Mouse (Mus musculus): ENCODE results near the gene Plekhh2. TPM values are rescaled to one million over a fixed set of nuclear protein-coding genes. Genes with fewer than 3 reads are reported as not detected.

Plekhh2 gene
- polyA plus RNA-seq, 1 experiment from 2014 or later: 0.31 TPM

DNA sequence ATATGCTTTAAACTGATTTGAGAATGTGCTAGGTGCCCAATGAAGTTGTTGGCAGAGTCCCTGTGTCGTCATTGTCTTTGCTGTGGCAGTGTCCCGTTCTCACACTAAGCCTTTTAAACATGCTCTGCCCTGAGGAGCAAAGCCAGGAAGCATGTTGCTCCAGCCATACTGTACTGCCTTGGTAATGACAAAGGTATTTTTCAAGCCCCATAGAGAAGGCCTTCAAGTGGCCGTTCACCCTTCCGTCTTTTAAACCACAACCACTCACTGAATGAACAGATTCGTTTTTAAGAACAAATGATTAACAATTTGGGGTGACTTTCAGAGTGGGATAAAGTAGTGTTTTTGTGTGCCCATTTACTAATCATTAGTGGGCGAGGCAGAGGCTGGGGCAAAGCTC, 109.5 kb downstream of the Plekhh2 start:
- no peak overlapping the region for H3K4me3 ChIP-seq (ENCODE audit: low read depth, low read length)
- no peaks in the 10 kb centered on the region for H3K36me3 ChIP-seq (replicated peaks; ENCODE audit: insufficient read depth, low read length)
- no peak for ATAC-seq
- 0 out of 2 replicates have a peak, but pooled peaks cover 2% of the 10 kb centered on the region for H3K4me1 ChIP-seq (ENCODE audit: insufficient read depth)
- H3K27me3 ChIP-seq (ENCODE audit: insufficient read depth, low read length): no peaks in the 10 kb centered on the region
- H3K4me2 ChIP-seq (ENCODE audit: low read depth, low read length): no peak overlapping the region
- no peak overlapping the region for H3K9ac ChIP-seq (replicated peaks)
- H3K9me3 ChIP-seq (ENCODE audit: low read length): no peaks in the 10 kb centered on the region; the same call in 1 of the 2 replicates
- no peak for DNase-seq
- WGBS (ENCODE audit: insufficient replicate concordance): 71% methylated on average over 6 of the region's 6 CpGs
- H3K27ac ChIP-seq (ENCODE audit: low read depth): no peak overlapping the region
- TF ChIP-seq EP300 (IDR thresholded peaks at IDR 0.05; ENCODE audit: low read depth) (no peak), CTCF (IDR thresholded peaks at IDR 0.05; ENCODE audit: low read depth) (no peak)

DNA sequence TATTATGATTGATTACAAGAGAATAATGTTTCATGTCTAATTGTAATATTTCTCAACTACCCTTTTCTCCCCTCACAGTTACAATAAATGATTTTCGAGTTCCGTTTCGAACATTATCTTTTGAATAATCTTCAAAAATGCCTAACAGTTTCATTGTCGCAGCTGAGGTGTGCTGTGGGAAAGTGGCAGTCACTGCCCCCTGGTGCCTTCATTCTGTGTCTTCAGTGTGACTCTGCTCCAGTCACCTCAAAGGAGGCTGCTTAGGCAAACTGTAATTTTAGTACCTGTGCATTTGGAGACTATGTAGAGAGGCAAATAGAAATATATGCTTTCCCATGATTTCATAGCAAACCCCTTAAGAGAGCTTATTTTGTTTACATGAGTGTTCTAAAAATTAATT, 110.3 kb downstream of the Plekhh2 start:
- no peaks in the 10 kb centered on the region for H3K27me3 ChIP-seq (ENCODE audit: insufficient read depth, low read length)
- H3K27ac ChIP-seq (ENCODE audit: low read depth): no peak overlapping the region
- TF ChIP-seq EP300 (IDR thresholded peaks at IDR 0.05; ENCODE audit: low read depth) (no peak), CTCF (IDR thresholded peaks at IDR 0.05; ENCODE audit: low read depth) (peak; percentile 31)
- H3K9ac ChIP-seq (replicated peaks): no peak overlapping the region
- DNase-seq (no peak), ATAC-seq (no peak)
- H3K36me3 ChIP-seq (replicated peaks; ENCODE audit: insufficient read depth, low read length): no peaks in the 10 kb centered on the region
- 70% methylated on average over 4 of the region's 4 CpGs for WGBS (ENCODE audit: insufficient replicate concordance)
- no peak overlapping the region for H3K4me3 ChIP-seq (ENCODE audit: low read depth, low read length)
- H3K9me3 ChIP-seq (ENCODE audit: low read length): no peaks in the 10 kb centered on the region; the same call in 1 of the 2 replicates
- H3K4me2 ChIP-seq (ENCODE audit: low read depth, low read length): no peak overlapping the region
- 0 out of 2 replicates have a peak, but pooled peaks cover 6% of the 10 kb centered on the region for H3K4me1 ChIP-seq (ENCODE audit: insufficient read depth)

DNA sequence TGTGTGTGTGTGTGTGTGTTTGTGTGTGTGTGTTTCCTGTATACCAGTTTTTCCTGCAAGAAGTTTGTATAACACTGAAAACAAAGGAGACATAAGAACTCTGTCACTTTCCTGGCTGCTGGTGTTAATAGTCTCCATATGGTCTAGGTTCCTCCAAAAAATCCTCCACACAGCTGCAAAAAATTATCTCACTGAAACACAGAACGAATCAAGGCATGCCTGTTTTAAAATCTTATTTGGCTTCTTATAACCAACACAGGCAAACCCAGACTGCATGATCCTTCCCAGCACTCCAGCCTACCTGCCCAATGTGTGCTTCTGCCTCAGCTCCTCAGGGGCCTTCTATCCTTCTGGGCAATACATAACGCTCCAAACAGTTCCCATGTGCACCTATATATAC, 111.2 kb downstream of the Plekhh2 start:
- H3K4me3 ChIP-seq (ENCODE audit: low read depth, low read length): no peak overlapping the region
- no peak overlapping the region for H3K9ac ChIP-seq (replicated peaks)
- 0 out of 2 replicates have a peak, but pooled peaks cover 6% of the 10 kb centered on the region for H3K4me1 ChIP-seq (ENCODE audit: insufficient read depth)
- DNase-seq (no peak), ATAC-seq (no peak)
- no peak overlapping the region for H3K4me2 ChIP-seq (ENCODE audit: low read depth, low read length)
- no peaks in the 10 kb centered on the region for H3K36me3 ChIP-seq (replicated peaks; ENCODE audit: insufficient read depth, low read length)
- H3K27me3 ChIP-seq (ENCODE audit: insufficient read depth, low read length): no peaks in the 10 kb centered on the region
- no peaks in the 10 kb centered on the region; the same call in 1 of the 2 replicates for H3K9me3 ChIP-seq (ENCODE audit: low read length)
- WGBS (ENCODE audit: insufficient replicate concordance): 67% methylated on average over 2 of the region's 2 CpGs
- TF ChIP-seq CTCF (IDR thresholded peaks at IDR 0.05; ENCODE audit: low read depth): no peak
- no peak for TF ChIP-seq EP300 (IDR thresholded peaks at IDR 0.05; ENCODE audit: low read depth)
- H3K27ac ChIP-seq (ENCODE audit: low read depth): no peak overlapping the region

DNA sequence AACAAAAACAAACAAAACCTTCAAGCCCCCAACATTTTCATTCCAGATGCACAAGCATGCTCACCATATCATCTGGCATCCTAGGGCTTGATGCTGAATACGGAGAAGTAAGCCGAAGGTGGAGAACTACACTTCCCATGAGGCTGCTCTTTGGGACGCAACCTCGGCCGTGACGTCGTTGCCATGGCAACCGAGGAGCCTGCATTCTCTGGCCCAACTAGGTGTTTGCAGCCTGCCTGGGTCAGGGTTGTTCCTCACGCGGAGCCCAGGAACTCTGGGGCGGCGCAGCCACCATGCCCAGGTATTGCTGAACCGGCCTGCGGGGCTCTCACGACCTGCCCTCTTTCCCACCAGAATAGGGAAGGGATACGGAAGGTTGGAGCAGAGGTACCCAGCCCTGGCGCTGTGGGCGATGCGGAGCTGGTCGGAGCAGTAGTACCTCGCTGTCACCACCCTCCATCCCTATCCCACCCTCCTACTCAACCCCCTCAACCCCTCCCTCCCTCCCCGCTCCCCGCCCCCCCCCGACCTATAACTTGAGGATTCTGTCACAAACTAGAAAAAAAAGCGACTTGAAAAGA, 114.7 kb downstream of the Plekhh2 start, which contains the start of gene Dync2li1:
Gene Dync2li1 (plus strand): TSS at position 221 of the 581 bp plus-strand sequence.
- ATAC-seq: peak; percentile 93
- TF ChIP-seq CTCF (IDR thresholded peaks at IDR 0.05; ENCODE audit: low read depth) (no peak), EP300 (IDR thresholded peaks at IDR 0.05; ENCODE audit: low read depth) (no peak)
- Histone ChIP-seq H3K4me3 (ENCODE audit: low read depth, low read length) (peak within 1 kb of the TSS; percentile 54), H3K27ac (ENCODE audit: low read depth) (no peak within 1 kb of the TSS), H3K9ac (replicated peaks) (peak within 1 kb of the TSS; percentile 48), H3K27me3 (ENCODE audit: insufficient read depth, low read length) (no peaks in the 10 kb centered on the region), H3K4me1 (ENCODE audit: insufficient read depth) (0 out of 2 replicates have a peak, but pooled peaks cover 4% of the 10 kb centered on the region), H3K36me3 (replicated peaks; ENCODE audit: insufficient read depth, low read length) (no peaks in the 10 kb centered on the region), H3K9me3 (ENCODE audit: low read length) (no peaks in the 10 kb centered on the region; the same call in 1 of the 2 replicates), H3K4me2 (ENCODE audit: low read depth, low read length) (peak within 1 kb of the TSS; percentile 79)
- 1% methylated on average over 23 of the region's 25 CpGs for WGBS (ENCODE audit: insufficient replicate concordance)
- DNase-seq: peak; percentile 87

DNA sequence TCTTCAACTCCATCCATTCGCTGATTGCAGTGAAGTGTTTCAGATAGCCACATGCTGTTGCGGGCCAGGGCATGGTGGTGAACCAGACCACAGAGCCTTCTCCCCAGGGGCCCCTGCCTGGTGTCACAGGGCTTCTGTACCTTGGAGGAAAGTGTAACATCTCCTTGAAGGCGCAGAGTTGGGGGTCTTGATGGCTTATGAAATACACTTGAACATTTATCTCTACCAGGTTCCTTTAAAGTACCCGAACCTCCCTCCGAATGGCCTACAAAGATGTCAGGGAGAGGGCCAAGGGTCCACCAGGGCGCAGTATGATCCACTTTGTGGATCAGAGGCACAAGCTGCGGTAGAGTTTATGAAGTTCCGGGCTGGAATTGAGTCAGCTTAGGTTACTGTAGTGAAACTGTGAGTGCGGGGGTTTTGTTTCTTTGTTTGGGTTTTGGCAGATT, 115.2 kb downstream of the Plekhh2 start:
- 0 out of 2 replicates have a peak, but pooled peaks cover 4% of the 10 kb centered on the region for H3K4me1 ChIP-seq (ENCODE audit: insufficient read depth)
- peak overlapping the region; percentile 54 for H3K4me3 ChIP-seq (ENCODE audit: low read depth, low read length)
- H3K27ac ChIP-seq (ENCODE audit: low read depth): no peak overlapping the region
- H3K27me3 ChIP-seq (ENCODE audit: insufficient read depth, low read length): no peaks in the 10 kb centered on the region
- no peak overlapping the region for H3K9ac ChIP-seq (replicated peaks)
- no peak for DNase-seq
- H3K36me3 ChIP-seq (replicated peaks; ENCODE audit: insufficient read depth, low read length): no peaks in the 10 kb centered on the region
- 42% methylated on average over 9 of the region's 9 CpGs for WGBS (ENCODE audit: insufficient replicate concordance)
- ATAC-seq: peak; percentile 32; the same call in 1 of the 2 replicates
- no peaks in the 10 kb centered on the region; the same call in 1 of the 2 replicates for H3K9me3 ChIP-seq (ENCODE audit: low read length)
- TF ChIP-seq CTCF (IDR thresholded peaks at IDR 0.05; ENCODE audit: low read depth) (no peak), EP300 (IDR thresholded peaks at IDR 0.05; ENCODE audit: low read depth) (no peak)
- peak overlapping the region; percentile 79 for H3K4me2 ChIP-seq (ENCODE audit: low read depth, low read length)

DNA sequence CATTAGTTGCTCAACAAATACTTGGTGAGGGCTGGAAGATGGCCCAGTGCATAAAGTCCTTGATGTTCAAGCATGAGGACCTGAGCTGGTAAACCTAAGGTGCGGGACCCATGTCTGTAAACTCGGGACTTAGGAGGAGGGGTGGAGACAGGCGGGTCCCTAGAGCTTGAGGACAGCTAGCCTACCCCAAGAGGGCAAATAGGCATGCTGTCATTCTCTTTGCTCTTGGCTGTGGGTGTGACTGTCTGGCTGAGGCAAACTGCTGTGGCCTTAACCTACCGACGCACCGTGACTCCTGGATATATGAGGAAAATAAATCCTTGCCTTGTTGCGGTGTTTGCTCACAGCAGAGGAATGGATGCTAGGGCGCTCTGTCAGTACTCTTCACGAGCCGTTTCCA, 116.0 kb downstream of the Plekhh2 start:
- H3K4me2 ChIP-seq (ENCODE audit: low read depth, low read length): no peak overlapping the region
- no peaks in the 10 kb centered on the region; the same call in 1 of the 2 replicates for H3K9me3 ChIP-seq (ENCODE audit: low read length)
- WGBS (ENCODE audit: insufficient replicate concordance): 79% methylated on average over 10 of the region's 10 CpGs
- H3K27me3 ChIP-seq (ENCODE audit: insufficient read depth, low read length): no peaks in the 10 kb centered on the region
- no peak for ATAC-seq
- no peak for DNase-seq
- no peak overlapping the region for H3K27ac ChIP-seq (ENCODE audit: low read depth)
- no peak for TF ChIP-seq EP300 (IDR thresholded peaks at IDR 0.05; ENCODE audit: low read depth)
- TF ChIP-seq CTCF (IDR thresholded peaks at IDR 0.05; ENCODE audit: low read depth): no peak
- H3K4me1 ChIP-seq (ENCODE audit: insufficient read depth): 0 out of 2 replicates have a peak, but pooled peaks cover 4% of the 10 kb centered on the region
- no peak overlapping the region for H3K4me3 ChIP-seq (ENCODE audit: low read depth, low read length)
- H3K36me3 ChIP-seq (replicated peaks; ENCODE audit: insufficient read depth, low read length): no peaks in the 10 kb centered on the region
- H3K9ac ChIP-seq (replicated peaks): no peak overlapping the region
